Mouse (Mus musculus) spleen, embryonic (tissue): ENCODE results near the gene Wipf3.

Experiments used
- CTCF ChIA-PET: fragments of 350-600 bp; sonication (Branson Sonifier 250); formaldehyde crosslinking; loops from one replicate; lab custom pipeline; 2022; lab: Charles Lee

Gene Wipf3

GRCm38 (mm10) chr6:54429447-54430194 is at the start of gene Wipf3:
TSS of gene Wipf3 (plus strand) at chr6:54429603.
- CTCF ChIA-PET: no interaction called here

DNA sequence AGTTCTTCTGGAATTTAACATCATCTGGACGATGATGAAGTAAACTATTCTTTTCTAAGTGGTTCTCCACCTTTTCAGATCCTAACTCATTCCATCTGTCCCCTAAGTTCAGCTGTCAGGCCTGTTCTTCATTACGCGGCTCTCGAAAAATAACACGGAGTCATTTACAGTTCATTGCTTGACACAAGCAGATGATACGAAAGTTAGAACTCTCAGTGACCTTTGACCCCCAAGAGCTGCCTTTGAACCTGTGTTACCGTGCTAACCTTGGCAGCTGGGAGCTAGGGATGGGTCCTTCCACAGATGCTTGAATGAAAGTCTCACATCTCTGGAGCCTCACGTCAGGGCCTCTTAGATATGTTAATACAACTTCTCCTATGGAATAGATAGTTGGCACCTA is 46.8 kb upstream of the Wipf3 start:
- CTCF ChIA-PET: no interaction called here

DNA sequence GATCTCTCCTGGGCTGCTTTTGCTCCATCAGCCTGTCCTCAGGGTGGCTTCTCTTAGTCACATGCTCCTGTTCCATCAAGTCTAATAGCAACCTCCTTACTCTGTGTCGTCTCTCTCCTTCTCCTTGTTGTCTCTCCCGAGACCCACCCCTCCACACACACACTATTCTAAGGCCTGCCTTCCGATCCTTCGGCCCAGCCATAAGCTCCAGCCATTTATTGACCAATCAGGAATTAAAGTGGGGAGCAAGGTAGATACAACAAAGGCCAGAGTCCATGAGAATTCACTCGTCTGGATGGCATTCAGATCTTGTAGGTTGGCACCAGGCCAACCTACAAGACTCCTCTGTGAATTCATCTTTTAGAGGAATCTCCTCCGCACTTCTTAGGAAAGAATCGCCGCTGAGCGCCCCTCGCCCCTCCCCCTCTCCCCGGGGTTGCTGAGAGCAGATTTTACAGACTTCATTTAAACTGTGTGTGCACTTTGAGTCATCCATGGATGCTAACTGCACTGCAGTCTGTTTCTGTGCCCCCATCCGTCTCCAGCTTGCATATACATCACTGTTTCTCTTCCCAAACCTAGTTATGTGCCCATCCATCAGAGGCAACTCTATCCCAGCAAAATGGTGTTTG is 45.4 kb upstream of the Wipf3 start:
- CTCF ChIA-PET: no interaction called here

DNA sequence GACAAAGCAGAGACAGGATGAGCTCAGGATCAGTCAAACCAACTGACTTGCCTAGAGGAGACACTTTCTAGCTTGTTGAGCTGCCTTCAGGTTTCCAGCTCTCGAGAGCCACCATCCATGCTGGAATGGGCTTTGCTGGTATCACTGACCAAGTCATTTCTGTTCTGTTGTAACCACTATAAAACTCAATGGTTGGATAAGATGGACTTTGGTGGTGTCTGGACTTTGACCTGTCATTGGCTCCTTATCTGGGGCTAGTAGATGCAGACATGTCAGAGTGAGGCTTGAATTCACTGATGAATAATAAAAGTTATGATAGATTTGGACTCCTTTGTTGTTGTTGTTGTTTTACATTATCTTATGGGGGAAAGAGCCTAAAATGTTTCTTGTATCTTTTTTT is 44.6 kb upstream of the Wipf3 start:
- CTCF ChIA-PET: no interaction called here

- CTCF ChIA-PET: no interaction called here
These were observed 43.0 kb upstream of the Wipf3 start for GRCm38 (mm10) chr6:54386429-54386828.

GRCm38 (mm10) chr6:54387044-54387443 is 42.4 kb upstream of the Wipf3 start:
- CTCF ChIA-PET: no interaction called here

- CTCF ChIA-PET: no interaction called here
These were observed 41.7 kb upstream of the Wipf3 start for GRCm38 (mm10) chr6:54387751-54388150.

DNA sequence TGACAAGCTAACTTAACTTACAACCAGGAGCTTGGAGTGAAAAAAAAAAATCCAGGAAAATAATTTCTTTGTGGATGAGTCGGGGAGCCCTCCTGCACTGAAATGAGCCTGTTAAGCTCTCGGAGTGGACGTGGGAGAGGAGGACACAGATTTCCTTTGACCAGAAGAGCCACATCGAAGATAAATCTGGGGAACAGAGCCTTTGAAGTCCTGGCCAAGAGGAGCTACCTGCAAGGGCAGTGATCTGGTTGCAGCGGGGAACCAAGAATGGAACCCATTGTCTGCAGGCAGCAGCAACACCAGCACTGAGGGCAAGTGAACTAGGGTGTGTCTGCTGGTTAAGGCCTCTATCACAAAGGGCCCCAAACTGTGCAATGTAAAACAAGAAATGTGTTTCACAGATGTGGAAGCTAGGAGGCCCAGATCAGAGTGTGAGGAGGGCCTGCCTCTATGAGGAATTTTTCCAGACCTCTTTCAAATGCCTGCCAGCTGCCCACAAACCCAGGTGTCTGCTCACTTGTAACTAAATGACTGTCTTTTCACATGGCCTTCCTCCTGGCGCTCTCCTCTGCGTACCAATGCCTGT is 40.6 kb upstream of the Wipf3 start:
- CTCF ChIA-PET: no interaction called here

- CTCF ChIA-PET: no interaction called here
These were observed 37.6 kb upstream of the Wipf3 start for GRCm38 (mm10) chr6:54391765-54392164.

DNA sequence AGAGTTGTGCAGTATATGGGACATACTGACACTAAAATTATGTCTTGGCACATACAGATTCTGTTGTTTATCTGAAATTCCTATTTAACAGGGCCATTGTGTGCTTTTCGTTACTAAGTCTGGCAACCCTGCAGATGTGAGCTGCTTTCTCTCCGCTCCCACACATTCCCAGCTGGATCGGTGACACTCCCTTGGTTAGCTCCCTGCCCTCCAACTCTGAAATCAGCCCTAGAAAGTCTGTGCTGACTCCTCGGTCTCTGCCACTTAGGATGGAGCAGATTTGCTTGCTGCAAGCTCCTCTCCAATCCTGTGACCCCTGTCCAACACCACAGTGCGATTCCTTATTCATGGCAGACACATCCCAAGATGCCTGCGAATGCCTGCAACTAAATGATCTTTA is 35.5 kb upstream of the Wipf3 start:
- CTCF ChIA-PET: no interaction called here

DNA sequence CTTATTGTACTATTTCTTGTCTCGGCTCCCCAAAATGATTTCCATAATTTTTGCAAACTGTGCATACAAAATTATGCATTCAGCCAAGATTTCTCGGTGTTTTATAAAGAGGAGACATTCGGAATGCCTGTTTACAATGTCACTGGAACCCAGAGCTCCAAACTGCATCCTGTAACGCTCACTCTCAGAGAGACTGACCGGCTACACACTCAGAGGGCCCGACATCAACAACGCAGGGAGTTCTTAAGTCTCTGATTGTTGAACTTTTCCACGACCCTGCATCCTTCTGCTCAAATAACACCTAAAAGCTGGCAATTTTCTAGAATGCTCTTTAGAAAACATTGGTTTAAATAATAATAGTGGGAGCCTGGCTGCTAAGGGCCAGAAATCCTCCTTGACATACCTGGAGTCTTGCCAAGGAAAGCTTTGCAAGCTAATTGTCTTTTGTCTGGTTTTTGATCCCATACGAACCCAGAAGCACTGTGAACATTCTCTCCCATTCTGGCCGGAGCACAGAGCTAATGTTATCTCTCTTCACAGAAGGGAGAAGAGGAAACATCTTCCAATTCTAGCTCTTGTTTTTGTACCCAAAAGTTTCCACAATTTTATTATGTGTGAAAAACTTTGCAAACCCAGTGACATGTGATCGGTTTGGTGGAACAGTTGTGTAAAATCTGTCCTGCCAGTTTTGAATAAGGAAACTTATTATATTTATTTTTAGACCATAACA is 30.0 kb upstream of the Wipf3 start:
- CTCF ChIA-PET: no interaction called here

GRCm38 (mm10) chr6:54401503-54401902 is 27.9 kb upstream of the Wipf3 start:
- CTCF ChIA-PET: no interaction called here

DNA sequence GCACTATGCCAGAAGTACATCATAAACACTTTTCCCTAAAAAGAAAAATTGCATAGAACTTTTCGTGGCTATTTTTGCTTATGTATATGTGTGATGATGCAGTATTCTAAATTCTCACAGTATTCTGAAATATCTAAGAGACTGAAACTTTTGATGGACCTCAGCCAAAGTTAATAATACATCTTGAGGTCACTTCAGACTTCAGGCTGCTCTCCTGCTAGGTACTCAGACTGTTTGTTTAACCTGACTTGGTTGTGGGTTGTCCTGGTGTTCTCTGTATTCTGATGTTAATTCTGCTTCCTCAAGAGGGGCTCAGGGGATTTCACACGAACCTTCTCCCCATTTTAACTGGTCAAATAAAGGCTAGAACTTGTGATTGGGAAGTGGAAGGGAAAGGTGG is 24.5 kb upstream of the Wipf3 start:
- CTCF ChIA-PET: no interaction called here

DNA sequence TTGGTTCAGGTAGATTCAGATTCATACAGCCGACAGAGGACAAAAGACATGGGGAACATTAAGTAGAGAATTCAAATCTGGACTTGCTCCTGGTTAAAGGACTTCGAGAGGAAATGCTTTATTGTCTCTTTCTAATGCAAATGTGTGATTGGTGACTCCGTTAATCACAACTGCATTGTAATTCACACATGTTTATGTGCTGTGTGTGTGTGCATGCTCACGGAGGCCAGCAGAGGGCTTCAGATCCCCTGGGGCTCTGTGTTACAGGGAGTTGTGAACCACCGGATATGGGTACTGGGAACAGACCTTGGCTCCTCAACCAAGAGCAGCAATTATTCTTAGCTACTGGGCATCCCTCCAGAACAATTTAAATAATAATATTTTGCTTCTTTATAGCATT is 23.3 kb upstream of the Wipf3 start:
- CTCF ChIA-PET: no interaction called here

GRCm38 (mm10) chr6:54409271-54409670 is 20.1 kb upstream of the Wipf3 start:
- CTCF ChIA-PET: no interaction called here

GRCm38 (mm10) chr6:54410451-54410850 is 19.0 kb upstream of the Wipf3 start:
- CTCF ChIA-PET: no interaction called here

GRCm38 (mm10) chr6:54411591-54411990 is 17.8 kb upstream of the Wipf3 start:
- CTCF ChIA-PET: interaction anchor here (0.5 kb wide), 1 partner anchor 1046 kb away, joined by 3 read pairs; no protein-coding TSS in a partner anchor

DNA sequence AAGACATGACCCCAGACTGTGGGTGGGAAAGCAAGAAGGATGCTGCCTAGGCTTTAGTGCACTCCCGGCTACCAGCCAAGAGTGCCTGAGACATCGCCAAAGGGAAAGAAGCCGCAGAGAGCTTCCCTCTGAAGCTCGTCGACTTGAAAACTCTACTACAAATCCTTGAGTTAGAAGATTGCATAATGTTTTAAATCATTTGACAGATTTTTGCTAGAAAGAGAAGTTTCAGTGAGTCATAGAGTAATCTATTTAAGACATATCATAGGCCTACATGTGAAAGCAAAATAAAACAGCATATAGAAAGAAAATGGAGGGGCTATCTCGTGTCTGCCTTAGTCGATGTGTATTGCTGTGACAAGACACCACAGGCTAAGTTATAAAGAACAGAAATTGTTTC is 16.5 kb upstream of the Wipf3 start:
- CTCF ChIA-PET: no interaction called here

DNA sequence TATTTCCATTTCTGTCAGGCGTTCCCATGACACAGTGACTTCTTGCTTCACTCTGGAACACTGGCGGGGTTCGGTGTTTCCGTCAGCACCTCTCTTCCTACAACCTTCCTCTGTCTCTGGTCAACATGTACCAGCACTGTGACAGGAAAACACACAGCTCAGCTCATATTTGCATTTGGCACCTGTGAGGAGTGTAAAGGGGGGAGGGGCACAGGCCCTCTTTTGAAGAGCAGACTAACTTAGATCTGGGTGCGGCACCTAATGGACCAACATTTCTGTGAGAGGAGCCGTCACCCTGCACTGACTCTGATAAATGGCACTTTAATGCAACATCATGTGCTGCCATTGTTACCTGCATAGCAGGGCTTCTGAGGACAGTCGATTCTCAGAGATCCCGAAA is 4.2 kb upstream of the Wipf3 start:
- CTCF ChIA-PET: no interaction called here

- CTCF ChIA-PET: no interaction called here
These were observed 455 bp upstream of the Wipf3 start for GRCm38 (mm10) chr6:54428850-54429446.

DNA sequence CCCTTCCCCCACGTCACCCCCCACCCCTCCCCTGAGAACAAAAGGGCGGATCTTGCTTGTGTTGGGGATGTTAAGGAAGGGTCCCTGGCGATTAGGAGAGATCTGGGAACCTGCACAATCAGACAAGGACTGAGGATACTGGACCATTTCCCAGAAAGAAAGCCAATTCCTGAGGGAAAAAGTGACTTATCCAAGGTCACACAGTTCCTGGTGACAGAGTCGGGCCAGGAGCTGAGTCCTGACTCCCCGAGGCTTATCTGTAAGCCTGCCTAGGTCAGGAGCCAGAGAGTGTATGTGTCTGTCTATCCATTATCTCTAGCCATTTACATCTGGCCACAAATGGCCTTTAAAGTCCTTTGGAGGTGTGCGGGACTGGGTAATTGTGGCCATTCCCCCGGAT is 818 bp downstream of the Wipf3 start:
- CTCF ChIA-PET: no interaction called here

- CTCF ChIA-PET: no interaction called here
These were observed 2.4 kb downstream of the Wipf3 start for GRCm38 (mm10) chr6:54431761-54432160.
